Mouse (Mus musculus): ENCODE results near the gene Ppp1r18. TPM values are rescaled to one million over a fixed set of nuclear protein-coding genes. Genes with fewer than 3 reads are reported as not detected.

The Ppp1r18 gene
- polyA plus RNA-seq, 1 experiment from 2014 or later = 31.5 TPM

DNA sequence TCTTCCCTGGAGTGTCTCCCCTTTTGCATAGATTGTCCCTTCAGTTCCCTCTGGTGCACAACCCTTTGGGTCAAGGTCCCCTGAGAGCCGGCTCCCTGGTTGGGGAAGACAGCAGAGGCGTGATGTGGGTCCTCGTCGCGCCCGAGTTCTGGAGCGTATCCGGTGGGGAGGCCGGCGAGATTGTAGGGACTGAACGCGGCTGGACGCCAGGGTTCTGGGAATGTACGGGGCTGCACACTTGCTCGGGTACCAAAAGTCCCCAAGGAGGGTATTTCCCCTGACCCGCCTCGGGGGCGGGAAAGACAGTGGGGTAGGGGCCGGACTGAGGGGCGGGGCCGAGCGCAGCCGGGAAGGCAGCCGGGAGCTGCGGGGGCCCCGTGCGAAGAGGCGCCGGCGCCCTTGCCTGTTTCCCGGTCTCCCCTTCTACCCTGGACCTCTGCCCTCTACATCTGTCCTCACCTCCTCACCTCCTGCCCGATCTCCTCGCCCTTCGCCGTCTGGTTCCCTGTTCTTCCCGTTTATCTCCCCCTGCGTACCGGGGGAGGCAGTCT lies 963 bp downstream of the Ppp1r18 start:
- Histone ChIP-seq H3K4me2 (replicated peaks) (peak overlapping the region; percentile 99), H3K36me3 (peaks cover 11% of the 10 kb centered on the region), H3K27me3 (no peaks in the 10 kb centered on the region), H3K4me1 (peaks cover 55% of the 10 kb centered on the region), H3K4me3 (peak overlapping the region; percentile 75), H3K9me3 (replicated peaks) (peaks cover 5% of the 10 kb centered on the region; the same call in 1 of the 2 replicates), H3K27ac (peak overlapping the region; percentile 94), H3K9ac (peak overlapping the region; percentile 85)
- peak; percentile 47 for ATAC-seq (ENCODE audit: low FRiP score)
- WGBS = under 1% methylated on average over 38 of the region's 38 CpGs

DNA sequence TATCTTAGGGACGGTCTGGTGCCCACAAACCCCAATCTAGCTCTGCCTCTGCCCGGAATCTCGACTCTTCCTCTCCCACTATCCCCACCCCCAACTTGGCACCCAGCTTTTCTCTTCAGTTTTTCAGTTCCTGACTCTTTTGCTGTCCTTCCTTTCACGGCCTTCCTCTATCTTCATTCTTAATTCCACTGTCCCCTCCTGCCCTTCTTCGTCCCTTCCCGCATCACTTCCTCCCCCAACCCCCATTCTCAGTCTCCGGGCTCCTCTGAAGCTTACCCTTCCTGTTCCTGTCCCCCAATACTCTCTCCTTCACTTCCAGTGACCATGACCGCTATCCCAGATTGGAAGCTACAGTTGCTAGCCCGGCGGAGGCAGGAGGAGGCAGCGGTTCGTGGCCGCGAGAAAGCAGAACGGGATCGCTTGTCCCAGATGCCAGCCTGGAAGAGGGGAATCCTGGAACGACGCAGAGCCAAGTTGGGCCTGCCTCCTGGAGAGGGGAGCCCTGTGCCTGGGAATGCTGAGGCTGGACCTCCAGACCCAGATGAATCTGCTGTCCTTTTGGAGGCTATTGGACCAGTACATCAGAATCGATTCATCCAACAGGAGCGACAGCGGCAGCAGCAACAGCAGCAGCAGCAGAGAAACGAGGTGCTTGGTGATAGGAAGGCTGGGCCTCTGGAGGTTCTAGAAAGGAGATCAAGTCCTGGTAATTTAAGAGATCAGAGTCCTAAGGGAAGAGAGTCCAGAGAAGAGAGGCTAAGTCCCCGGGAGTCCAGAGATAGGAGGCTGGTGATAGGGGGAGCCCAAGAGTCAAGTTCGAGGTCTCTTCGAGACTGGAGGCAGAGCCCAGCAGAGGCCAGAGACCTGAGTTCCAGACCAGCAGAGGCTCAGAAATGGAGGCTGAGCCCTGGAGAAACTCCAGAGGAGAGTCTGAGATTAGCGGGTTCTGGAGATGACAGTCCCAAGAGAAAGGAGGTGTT lies 1.8 kb downstream of the Ppp1r18 start:
- Histone ChIP-seq H3K4me3 (peak overlapping the region; percentile 75), H3K36me3 (peaks cover 14% of the 10 kb centered on the region), H3K27me3 (no peaks in the 10 kb centered on the region), H3K4me2 (replicated peaks) (peak overlapping the region; percentile 99), H3K9ac (peak overlapping the region; percentile 85), H3K9me3 (replicated peaks) (peaks cover 6% of the 10 kb centered on the region; the same call in 1 of the 2 replicates), H3K27ac (peak overlapping the region; percentile 94), H3K4me1 (peaks cover 55% of the 10 kb centered on the region)
- 10% methylated on average over 26 of the region's 26 CpGs for WGBS
- ATAC-seq (ENCODE audit: low FRiP score) = no peak

DNA sequence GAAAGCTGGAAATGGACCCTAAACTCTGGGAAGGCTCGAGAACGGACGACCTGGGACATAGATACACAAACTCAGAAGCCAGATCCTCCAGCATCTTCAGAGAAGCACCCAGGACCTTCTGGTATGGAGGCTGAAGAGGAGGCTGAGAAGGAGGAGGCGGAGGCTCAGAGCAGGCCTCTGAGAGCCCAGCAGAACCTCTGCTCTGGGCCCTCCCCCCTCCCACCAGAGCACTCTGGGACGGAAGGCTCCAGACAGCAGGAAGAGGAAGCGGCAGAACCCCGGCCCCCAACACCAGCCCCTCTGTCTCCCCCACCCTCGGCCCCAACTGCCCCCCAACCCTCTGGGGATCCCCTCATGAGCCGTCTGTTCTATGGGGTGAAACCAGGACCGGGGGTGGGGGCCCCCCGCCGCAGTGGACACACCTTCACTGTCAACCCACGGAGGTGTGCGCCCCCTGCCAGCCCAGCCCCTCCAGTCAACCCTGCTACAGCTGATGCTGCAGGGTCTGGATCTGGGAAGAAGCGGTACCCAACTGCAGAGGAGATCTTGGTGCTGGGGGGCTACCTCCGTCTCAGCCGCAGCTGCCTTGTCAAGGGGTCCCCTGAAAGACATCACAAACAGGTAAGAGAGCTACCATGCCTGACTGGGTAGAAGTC lies 2.9 kb downstream of the Ppp1r18 start:
- H3K9me3 ChIP-seq (replicated peaks) = peaks cover 6% of the 10 kb centered on the region; the same call in 1 of the 2 replicates
- H3K27ac ChIP-seq = peak overlapping the region; percentile 60
- peaks cover 14% of the 10 kb centered on the region for H3K36me3 ChIP-seq
- H3K4me1 ChIP-seq = peaks cover 65% of the 10 kb centered on the region
- ATAC-seq (ENCODE audit: low FRiP score) = no peak
- no peaks in the 10 kb centered on the region for H3K27me3 ChIP-seq
- H3K4me3 ChIP-seq = peak overlapping the region; percentile 75
- H3K4me2 ChIP-seq (replicated peaks) = peak overlapping the region; percentile 99
- WGBS = 31% methylated on average over 17 of the region's 17 CpGs
- H3K9ac ChIP-seq = peak overlapping the region; percentile 85

DNA sequence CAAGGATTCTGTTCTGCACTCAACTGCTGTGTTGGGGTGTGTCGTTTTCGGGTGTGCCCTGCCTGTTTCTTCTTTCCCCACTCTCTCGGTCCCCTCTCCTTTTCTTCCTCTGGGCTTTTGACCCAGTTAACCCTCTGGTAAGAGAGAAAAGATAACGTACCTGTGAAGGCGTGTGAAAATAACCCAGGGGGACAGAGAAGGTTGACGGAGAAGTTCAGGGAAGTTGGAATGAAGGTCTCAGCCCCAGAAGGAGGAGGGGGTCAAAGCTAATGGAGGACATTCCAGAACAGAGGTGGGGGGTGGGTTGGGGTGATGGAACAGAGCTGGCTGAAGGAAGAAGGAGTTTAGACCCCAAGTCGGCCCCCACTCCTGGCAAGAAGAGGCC lies 3.6 kb downstream of the Ppp1r18 start:
- Histone ChIP-seq H3K27me3 (no peaks in the 10 kb centered on the region), H3K36me3 (peaks cover 15% of the 10 kb centered on the region), H3K9me3 (replicated peaks) (peaks cover 6% of the 10 kb centered on the region; the same call in 1 of the 2 replicates), H3K4me2 (replicated peaks) (peak overlapping the region; percentile 99), H3K27ac (peak overlapping the region; percentile 73), H3K4me1 (peaks cover 70% of the 10 kb centered on the region), H3K9ac (peak overlapping the region; percentile 85), H3K4me3 (peak overlapping the region; percentile 75)
- WGBS = 1% methylated on average over 7 of the region's 7 CpGs
- no peak for ATAC-seq (ENCODE audit: low FRiP score)

DNA sequence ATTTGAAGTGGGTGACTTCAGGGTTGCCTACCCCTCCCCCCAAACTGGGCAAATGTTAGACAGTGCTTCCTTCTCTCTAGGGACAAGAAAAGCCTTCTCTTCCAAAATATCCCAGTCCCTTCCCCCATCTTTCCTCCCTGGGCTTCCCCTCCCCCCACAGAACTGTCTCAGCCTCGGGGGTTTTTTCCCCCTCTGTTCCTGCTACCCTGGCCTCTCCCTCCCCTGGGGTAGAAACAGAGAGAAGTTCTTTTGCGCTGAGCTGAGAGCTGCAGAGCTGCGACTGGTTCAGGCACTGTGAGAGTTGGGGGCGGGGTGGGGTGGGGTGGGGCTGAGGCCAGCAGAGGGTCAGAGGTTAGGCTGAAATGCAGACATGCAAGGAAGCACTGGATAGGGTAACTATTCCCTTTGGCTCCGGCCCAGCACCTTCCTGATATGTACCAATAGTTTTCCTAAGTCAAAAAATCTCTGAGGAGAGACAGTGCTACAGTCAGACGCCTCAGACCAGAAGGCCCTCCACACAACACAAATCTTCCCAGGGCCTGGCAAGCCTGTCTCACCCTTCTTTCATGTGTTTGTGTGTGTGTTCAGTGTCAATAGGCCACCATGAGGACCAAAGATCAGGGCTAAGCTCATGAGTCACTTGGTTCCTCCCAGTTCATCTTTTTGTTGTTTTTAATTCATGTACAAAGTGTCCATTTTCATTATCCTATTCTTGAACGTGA lies 4.1 kb downstream of the Ppp1r18 start:
- Histone ChIP-seq H3K36me3 (peaks cover 20% of the 10 kb centered on the region), H3K27me3 (no peaks in the 10 kb centered on the region), H3K27ac (peak overlapping the region; percentile 73), H3K4me3 (peak overlapping the region; percentile 75), H3K4me2 (replicated peaks) (peak overlapping the region; percentile 99), H3K4me1 (peaks cover 68% of the 10 kb centered on the region), H3K9me3 (replicated peaks) (peaks cover 6% of the 10 kb centered on the region; the same call in 1 of the 2 replicates), H3K9ac (peak overlapping the region; percentile 85)
- no peak for ATAC-seq (ENCODE audit: low FRiP score)
- 2% methylated on average over 7 of the region's 7 CpGs for WGBS

DNA sequence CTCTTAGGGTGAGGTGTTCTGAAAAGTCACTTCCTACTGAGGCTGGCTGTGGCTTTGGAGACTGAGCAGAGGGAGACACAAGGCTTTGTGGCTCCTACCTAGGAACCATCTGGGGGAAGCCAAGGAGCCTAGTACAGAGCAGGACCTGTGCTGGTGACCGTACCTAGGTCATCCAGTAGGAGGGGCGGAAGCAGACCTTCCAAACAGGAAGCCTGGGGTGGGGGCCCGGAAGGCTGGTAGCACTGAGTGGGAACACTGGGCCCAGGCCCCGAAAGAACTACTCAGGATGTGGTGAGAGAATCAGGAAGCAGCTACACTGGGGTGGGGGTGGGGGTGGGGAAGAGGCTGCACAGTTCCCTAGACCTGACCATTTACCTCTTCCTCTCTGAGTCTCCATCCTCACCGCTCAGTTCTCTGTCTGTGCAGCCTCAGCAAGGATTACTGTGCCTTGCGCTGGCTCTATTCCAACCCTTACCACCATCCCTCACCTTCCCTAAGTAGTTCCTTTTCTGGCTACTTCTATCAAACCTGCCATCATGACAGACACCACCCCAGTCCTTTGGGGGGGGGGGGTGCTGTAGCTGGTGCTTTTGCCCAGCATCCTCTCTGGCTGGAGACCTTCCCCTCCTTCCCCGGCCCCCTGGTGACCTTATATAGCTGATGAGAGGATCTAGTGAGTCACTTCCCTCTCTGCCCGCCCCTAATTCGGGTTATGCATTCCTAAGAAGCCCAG lies 4.9 kb downstream of the Ppp1r18 start:
- Histone ChIP-seq H3K4me1 (peaks cover 61% of the 10 kb centered on the region), H3K4me3 (peak overlapping the region; percentile 75), H3K27me3 (no peaks in the 10 kb centered on the region), H3K4me2 (replicated peaks) (peak overlapping the region; percentile 99), H3K36me3 (peaks cover 28% of the 10 kb centered on the region), H3K9me3 (replicated peaks) (peaks cover 6% of the 10 kb centered on the region; the same call in 1 of the 2 replicates), H3K9ac (peak overlapping the region; percentile 85), H3K27ac (peak overlapping the region; percentile 73)
- 66% methylated on average over 9 of the region's 9 CpGs for WGBS
- ATAC-seq (ENCODE audit: low FRiP score) = no peak

DNA sequence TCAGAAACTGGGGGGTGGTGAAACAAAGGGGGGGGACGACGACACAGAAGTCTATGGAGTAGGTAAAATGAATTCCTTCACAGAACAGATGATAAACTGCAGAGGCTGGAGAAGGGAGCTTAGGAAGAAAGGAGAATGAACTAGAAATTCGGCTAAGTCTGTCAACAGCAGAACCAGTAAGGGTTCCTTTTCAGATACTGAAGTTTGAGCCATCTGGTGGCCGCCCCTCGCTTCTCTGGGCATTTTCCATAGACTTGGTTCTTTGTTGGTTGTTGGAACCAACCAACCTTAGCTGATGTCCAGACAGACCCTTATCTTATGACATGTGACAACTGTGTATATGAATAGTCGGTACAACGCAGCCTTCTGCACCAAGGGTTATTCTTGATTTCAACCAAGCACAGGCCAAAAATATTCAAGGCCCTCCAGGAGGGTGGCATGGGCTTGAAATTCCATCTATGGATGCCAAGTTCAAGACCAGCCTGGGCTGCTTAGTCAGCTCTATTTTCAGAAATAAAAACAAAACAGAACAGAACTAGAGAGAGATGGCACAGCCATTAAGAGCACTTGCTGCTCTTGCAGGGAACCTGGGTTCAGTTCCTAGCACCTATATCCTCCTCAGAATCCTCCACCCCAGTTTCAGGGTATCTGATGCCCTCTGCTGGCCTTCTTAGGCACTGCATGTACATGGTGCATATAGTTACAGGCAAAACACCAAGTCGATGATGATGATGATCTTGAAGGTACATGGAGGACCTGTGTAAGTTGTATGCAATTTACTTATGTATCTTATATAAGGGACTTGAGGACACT lies 5.7 kb downstream of the Ppp1r18 start:
- peaks cover 61% of the 10 kb centered on the region for H3K4me1 ChIP-seq
- H3K4me3 ChIP-seq = peak overlapping the region; percentile 75
- H3K27ac ChIP-seq = peak overlapping the region; percentile 73; the same call in 1 of the 2 replicates
- H3K36me3 ChIP-seq = peaks cover 33% of the 10 kb centered on the region
- peak overlapping the region; percentile 99 for H3K4me2 ChIP-seq (replicated peaks)
- no peaks in the 10 kb centered on the region for H3K27me3 ChIP-seq
- WGBS = 88% methylated on average over 8 of the region's 8 CpGs
- H3K9me3 ChIP-seq (replicated peaks) = peaks cover 6% of the 10 kb centered on the region; the same call in 1 of the 2 replicates
- H3K9ac ChIP-seq = no peak overlapping the region
- no peak for ATAC-seq (ENCODE audit: low FRiP score)

DNA sequence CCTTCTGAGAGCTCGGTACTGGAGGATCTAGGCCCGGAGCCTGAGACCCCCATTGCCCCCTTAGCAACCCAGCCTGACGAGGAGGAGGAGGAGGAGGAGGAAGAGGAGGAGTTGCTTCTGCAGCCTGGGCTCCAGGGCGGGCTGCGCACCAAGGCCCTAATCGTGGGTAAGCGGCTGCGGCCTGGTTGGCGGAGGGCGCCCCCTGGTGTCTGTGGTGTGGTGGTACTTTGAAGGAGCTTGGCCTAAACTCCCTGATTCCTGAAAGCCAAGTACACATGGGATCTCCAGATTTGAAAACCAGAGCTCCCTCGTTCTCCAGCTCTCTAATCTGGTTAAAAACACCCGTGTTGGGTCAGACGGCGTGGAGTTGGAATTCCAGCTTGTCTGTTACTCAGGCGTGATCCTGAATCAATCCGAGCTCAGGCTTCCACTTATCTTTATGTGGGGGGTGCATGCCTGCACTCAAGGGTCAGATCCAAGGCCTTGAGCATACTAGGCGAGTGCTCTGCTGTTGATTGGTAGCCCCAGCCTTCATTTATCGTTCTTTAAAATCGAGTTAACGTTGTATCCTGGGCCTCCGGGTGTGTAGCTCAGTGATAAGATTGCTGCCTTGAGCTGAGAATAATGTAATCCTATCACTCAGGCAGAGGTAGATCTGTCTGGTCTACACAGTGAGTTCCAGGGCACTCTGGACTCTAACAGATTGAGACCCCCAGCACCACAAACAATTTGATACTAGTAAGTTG lies 8.6 kb downstream of the Ppp1r18 start:
- Histone ChIP-seq H3K4me3 (peak overlapping the region; percentile 14; the same call in 1 of the 2 replicates), H3K4me1 (peaks cover 42% of the 10 kb centered on the region), H3K27ac (no peak overlapping the region), H3K4me2 (replicated peaks) (peak overlapping the region; percentile 31), H3K9me3 (replicated peaks) (peaks cover 6% of the 10 kb centered on the region; the same call in 1 of the 2 replicates), H3K36me3 (peaks cover 38% of the 10 kb centered on the region), H3K27me3 (no peaks in the 10 kb centered on the region), H3K9ac (no peak overlapping the region)
- WGBS = 32% methylated on average over 21 of the region's 21 CpGs
- ATAC-seq (ENCODE audit: low FRiP score) = peak; percentile 15

DNA sequence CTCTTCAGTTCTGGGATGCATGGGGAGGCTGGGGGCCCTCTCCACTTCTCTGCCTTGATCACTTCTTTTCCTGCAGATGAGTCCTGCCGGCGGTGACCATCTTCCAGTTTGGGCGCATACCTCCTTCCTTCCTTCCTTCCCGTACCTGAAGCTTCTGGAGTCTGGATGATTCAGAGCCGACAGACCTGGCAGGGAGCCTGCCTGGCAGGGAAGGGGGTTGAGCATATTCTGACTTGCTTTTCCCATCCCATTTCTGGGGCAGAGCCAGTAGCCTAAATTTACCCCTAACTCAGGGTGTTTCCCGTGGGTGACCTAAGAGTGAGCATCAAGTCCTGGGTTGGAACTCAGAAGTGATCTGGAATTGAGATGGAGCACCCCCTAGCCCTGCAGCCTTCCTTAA lies 9.3 kb downstream of the Ppp1r18 start:
- Histone ChIP-seq H3K4me3 (no peak overlapping the region), H3K27ac (no peak overlapping the region), H3K4me1 (peaks cover 34% of the 10 kb centered on the region), H3K9me3 (replicated peaks) (peaks cover 6% of the 10 kb centered on the region; the same call in 1 of the 2 replicates), H3K27me3 (no peaks in the 10 kb centered on the region), H3K9ac (no peak overlapping the region), H3K36me3 (peaks cover 38% of the 10 kb centered on the region), H3K4me2 (replicated peaks) (no peak overlapping the region)
- no peak for ATAC-seq (ENCODE audit: low FRiP score)
- WGBS = 95% methylated on average over 6 of the region's 6 CpGs
